Mouse (Mus musculus) midbrain, embryonic 10.5 days (tissue): ENCODE results near the gene Map1s. TPM values are rescaled to one million over a fixed set of nuclear protein-coding genes. Genes with fewer than 3 reads are reported as not detected.

Source experiments
- DNase-seq: peaks from one replicate; pipeline ENCODE4 v3.0.0-alpha.2; 2017; ENCODE audit warnings: low spot score
- H3K27ac ChIP-seq: fragments of 300-500 bp; sonication (generic); replicated peaks from 2 replicates; pipeline ENCODE4 v1.5.1; 2016; ENCODE audit warnings: mild to moderate bottlenecking
- H3K27me3 ChIP-seq: fragments of 300-500 bp; sonication (generic); 2 replicates; pipeline ENCODE4 v1.6.1; 2016; ENCODE audit warnings: low read depth, mild to moderate bottlenecking; ENCODE audit not compliant: poor library complexity, severe bottlenecking
- H3K36me3 ChIP-seq: fragments of 300-500 bp; sonication (generic); 2 replicates; pipeline ENCODE4 v1.6.1; 2016; ENCODE audit warnings: mild to moderate bottlenecking, moderate library complexity
- H3K4me1 ChIP-seq: fragments of 300-500 bp; sonication (generic); 2 replicates; pipeline ENCODE4 v1.6.1; 2016
- H3K4me3 ChIP-seq: fragments of 300-500 bp; sonication (generic); 2 replicates; pipeline ENCODE4 v1.5.1; 2016; ENCODE audit warnings: mild to moderate bottlenecking, moderate library complexity
- H3K9me3 ChIP-seq: fragments of 300-500 bp; sonication (generic); replicated peaks from 2 replicates; pipeline ENCODE4 v1.6.1; 2016; ENCODE audit warnings: mild to moderate bottlenecking
- WGBS: fragments of 180-500 bp; shearing (Covaris S2); methylation state at CpG from one replicate; pipeline ENCODE4 v1.1.7; 2016; 5-methylcytosine and 5-hydroxymethylcytosine counted together
- polyA plus RNA-seq: library from polyadenylated mRNA; unstranded; fragments of >200 nt; fragmentation: Nextera tagmentation; extraction: Ambion mirVana; gene quantifications from 2 replicates; pipeline ENCODE4 v1.2.1, GENCODE M21; 2016

Map1s gene
- polyA plus RNA-seq, 1 experiment from 2014 or later: 69.4 TPM

- Histone ChIP-seq H3K27me3 (peaks cover 16% of the 10 kb centered on the region; the same call in 1 of the 2 replicates), H3K4me1 (peaks cover 17% of the 10 kb centered on the region), H3K9me3 (no peaks in the 10 kb centered on the region), H3K27ac (peak overlapping the region; percentile 97), H3K4me3 (peak overlapping the region; percentile 96), H3K36me3 (peaks cover 14% of the 10 kb centered on the region)
- WGBS: 21% methylated on average over 8 of the region's 8 CpGs
- no peak for DNase-seq
These were observed 285 bp upstream of the Map1s start for GRCm38 (mm10) chr8:70905463-70905830.

GRCm38 (mm10) chr8:70907518-70907917, 1.8 kb downstream of the Map1s start:
- no peak overlapping the region for H3K4me3 ChIP-seq
- WGBS: 91% methylated on average over 2 of the region's 2 CpGs

GRCm38 (mm10) chr8:70911596-70911995, 5.9 kb downstream of the Map1s start:
- no peak overlapping the region for H3K4me3 ChIP-seq

More at GRCm38 (mm10) chr8:70907518-70907917, 1.8 kb downstream of the Map1s start:
- H3K9me3 ChIP-seq: no peaks in the 10 kb centered on the region
- DNase-seq: no peak
- peaks cover 11% of the 10 kb centered on the region; the same call in 1 of the 2 replicates for H3K27me3 ChIP-seq
- H3K36me3 ChIP-seq: peaks cover 35% of the 10 kb centered on the region
- H3K4me1 ChIP-seq: peaks cover 17% of the 10 kb centered on the region
- no peak overlapping the region for H3K27ac ChIP-seq

GRCm38 (mm10) chr8:70912955-70913354, 7.2 kb downstream of the Map1s start:
- H3K27me3 ChIP-seq: no peaks in the 10 kb centered on the region
- WGBS: 96% methylated on average over 30 of the region's 30 CpGs
- H3K4me3 ChIP-seq: no peak overlapping the region
- peaks cover 85% of the 10 kb centered on the region for H3K36me3 ChIP-seq
- H3K9me3 ChIP-seq: no peaks in the 10 kb centered on the region
- H3K4me1 ChIP-seq: no peaks in the 10 kb centered on the region
- DNase-seq: no peak
- no peak overlapping the region for H3K27ac ChIP-seq

More at GRCm38 (mm10) chr8:70911596-70911995, 5.9 kb downstream of the Map1s start:
- DNase-seq: no peak
- H3K27me3 ChIP-seq: no peaks in the 10 kb centered on the region
- WGBS: 77% methylated on average over 5 of the region's 5 CpGs
- H3K36me3 ChIP-seq: peaks cover 76% of the 10 kb centered on the region
- H3K27ac ChIP-seq: no peak overlapping the region
- peaks cover 6% of the 10 kb centered on the region for H3K4me1 ChIP-seq
- H3K9me3 ChIP-seq: no peaks in the 10 kb centered on the region

GRCm38 (mm10) chr8:70913523-70913922, 7.8 kb downstream of the Map1s start:
- Histone ChIP-seq H3K27me3 (no peaks in the 10 kb centered on the region), H3K9me3 (no peaks in the 10 kb centered on the region), H3K4me3 (no peak overlapping the region), H3K36me3 (peaks cover 91% of the 10 kb centered on the region), H3K27ac (no peak overlapping the region), H3K4me1 (no peaks in the 10 kb centered on the region)
- DNase-seq: no peak
- 96% methylated on average over 26 of the region's 26 CpGs for WGBS

- Histone ChIP-seq H3K27ac (no peak overlapping the region), H3K27me3 (no peaks in the 10 kb centered on the region), H3K9me3 (no peaks in the 10 kb centered on the region), H3K4me1 (no peaks in the 10 kb centered on the region), H3K4me3 (no peak overlapping the region), H3K36me3 (peaks cover 94% of the 10 kb centered on the region)
- 93% methylated on average over 17 of the region's 17 CpGs for WGBS
- DNase-seq: no peak
These were observed 9.0 kb downstream of the Map1s start for GRCm38 (mm10) chr8:70914704-70915103.

- Histone ChIP-seq H3K4me1 (no peaks in the 10 kb centered on the region), H3K9me3 (no peaks in the 10 kb centered on the region), H3K36me3 (peaks cover 60% of the 10 kb centered on the region), H3K27ac (no peak overlapping the region), H3K4me3 (no peak overlapping the region), H3K27me3 (no peaks in the 10 kb centered on the region)
- WGBS: 94% methylated on average over 9 of the region's 9 CpGs
- DNase-seq: no peak
These were observed 14.6 kb downstream of the Map1s start for GRCm38 (mm10) chr8:70920049-70920922.

GRCm38 (mm10) chr8:70924151-70924550, 18.4 kb downstream of the Map1s start:
- Histone ChIP-seq H3K36me3 (peaks cover 22% of the 10 kb centered on the region), H3K4me1 (no peaks in the 10 kb centered on the region), H3K4me3 (no peak overlapping the region), H3K9me3 (no peaks in the 10 kb centered on the region), H3K27me3 (no peaks in the 10 kb centered on the region), H3K27ac (no peak overlapping the region)
- 88% methylated on average over 4 of the region's 4 CpGs for WGBS
- no peak for DNase-seq

GRCm38 (mm10) chr8:70925754-70926153, 20.0 kb downstream of the Map1s start:
- Histone ChIP-seq H3K36me3 (peaks cover 11% of the 10 kb centered on the region), H3K4me3 (no peak overlapping the region), H3K27me3 (no peaks in the 10 kb centered on the region), H3K9me3 (no peaks in the 10 kb centered on the region), H3K4me1 (no peaks in the 10 kb centered on the region), H3K27ac (no peak overlapping the region)
- DNase-seq: no peak
- 89% methylated on average over 4 of the region's 4 CpGs for WGBS

GRCm38 (mm10) chr8:70926396-70926795, 20.7 kb downstream of the Map1s start:
- DNase-seq: no peak
- Histone ChIP-seq H3K36me3 (peaks cover 5% of the 10 kb centered on the region), H3K9me3 (no peaks in the 10 kb centered on the region), H3K4me1 (no peaks in the 10 kb centered on the region), H3K27ac (no peak overlapping the region), H3K27me3 (no peaks in the 10 kb centered on the region), H3K4me3 (no peak overlapping the region)
- WGBS: 93% methylated on average over 5 of the region's 5 CpGs

GRCm38 (mm10) chr8:70928096-70928495, 22.4 kb downstream of the Map1s start:
- WGBS: 93% methylated on average over 3 of the region's 3 CpGs
- Histone ChIP-seq H3K4me3 (no peak overlapping the region), H3K27ac (no peak overlapping the region), H3K36me3 (peaks cover 11% of the 10 kb centered on the region; the same call in 1 of the 2 replicates), H3K9me3 (no peaks in the 10 kb centered on the region), H3K4me1 (no peaks in the 10 kb centered on the region), H3K27me3 (no peaks in the 10 kb centered on the region)
- no peak for DNase-seq

- DNase-seq: no peak
- H3K27ac ChIP-seq: no peak overlapping the region
- H3K4me3 ChIP-seq: no peak overlapping the region
- WGBS: 86% methylated on average over 5 of the region's 5 CpGs
- H3K4me1 ChIP-seq: no peaks in the 10 kb centered on the region
- no peaks in the 10 kb centered on the region for H3K9me3 ChIP-seq
- H3K27me3 ChIP-seq: no peaks in the 10 kb centered on the region
- H3K36me3 ChIP-seq: peaks cover 11% of the 10 kb centered on the region; the same call in 1 of the 2 replicates
These were observed 23.1 kb downstream of the Map1s start for GRCm38 (mm10) chr8:70928778-70929322.

- Histone ChIP-seq H3K4me1 (no peaks in the 10 kb centered on the region), H3K27ac (no peak overlapping the region), H3K9me3 (no peaks in the 10 kb centered on the region), H3K4me3 (no peak overlapping the region), H3K36me3 (peaks cover 11% of the 10 kb centered on the region; the same call in 1 of the 2 replicates), H3K27me3 (no peaks in the 10 kb centered on the region)
- DNase-seq: no peak
- WGBS: 93% methylated on average over 11 of the region's 11 CpGs
These were observed 26.0 kb downstream of the Map1s start for GRCm38 (mm10) chr8:70931731-70932130.
